Mouse (Mus musculus): Measurements from ENCODE around the gene Olfr1380. TPM values are rescaled to one million over a fixed set of nuclear protein-coding genes. Genes with fewer than 3 reads are reported as not detected.

Olfr1380 gene
- polyA plus RNA-seq (2015; fragmentation: Nextera tagmentation; extraction: Ambion mirVana) = not detected in 2 replicates

GRCm38 (mm10) chr11:49556578-49556977 is at the start of gene Olfr1380:
Olfr1380 (plus strand) TSS chr11:49556878.

GRCm38 (mm10) chr11:49519348-49519747 is 37.3 kb upstream of the Olfr1380 start, which contains the start of gene Olfr1383:
Olfr1383 (plus strand) TSS chr11:49519648.

GRCm38 (mm10) chr11:49527947-49528346 is 28.7 kb upstream of the Olfr1380 start, which contains the start of gene Olfr1382:
Olfr1382 (plus strand) TSS chr11:49528247.

GRCm38 (mm10) chr11:49543149-49543548 is 13.5 kb upstream of the Olfr1380 start, which contains the start of gene Olfr1381:
Olfr1381 (plus strand) TSS chr11:49543449.

GRCm38 (mm10) chr11:49608938-49609867 is 52.5 kb downstream of the Olfr1380 start, which contains the start of gene Flt4:
Flt4 (plus strand) TSS chr11:49609263.

Other genes with a start within 250 kb of the Olfr1380 start
- not detected in 2 replicates for gene Olfr1391, start 234.1 kb upstream of the Olfr1380 start, polyA plus RNA-seq (2015; fragmentation: Nextera tagmentation; extraction: Ambion mirVana)
- not detected in 2 replicates for gene Olfr1390, start 221.7 kb upstream of the Olfr1380 start, polyA plus RNA-seq (2015; fragmentation: Nextera tagmentation; extraction: Ambion mirVana)
- not detected in 2 replicates for gene Olfr1389, start 133.8 kb upstream of the Olfr1380 start, polyA plus RNA-seq (2015; fragmentation: Nextera tagmentation; extraction: Ambion mirVana)
- 0.04 TPM in 1 of 2 replicates, not detected in the other for gene Olfr1388, start 120.3 kb upstream of the Olfr1380 start, polyA plus RNA-seq (2015; fragmentation: Nextera tagmentation; extraction: Ambion mirVana)
- gene Olfr1387, start 101.5 kb upstream of the Olfr1380 start, polyA plus RNA-seq (2015; fragmentation: Nextera tagmentation; extraction: Ambion mirVana) = not detected in 2 replicates
- not detected in 2 replicates for gene Olfr1386, start 91.8 kb upstream of the Olfr1380 start, polyA plus RNA-seq (2015; fragmentation: Nextera tagmentation; extraction: Ambion mirVana)
- gene Olfr1385, start 67.8 kb upstream of the Olfr1380 start, polyA plus RNA-seq (2015; fragmentation: Nextera tagmentation; extraction: Ambion mirVana) = not detected in 2 replicates
- not detected in 2 replicates for gene Olfr1384, start 50.2 kb upstream of the Olfr1380 start, polyA plus RNA-seq (2015; fragmentation: Nextera tagmentation; extraction: Ambion mirVana)
- not detected in 2 replicates for gene Olfr1383, start 37.2 kb upstream of the Olfr1380 start, polyA plus RNA-seq (2015; fragmentation: Nextera tagmentation; extraction: Ambion mirVana)
- gene Olfr1382, start 28.6 kb upstream of the Olfr1380 start, polyA plus RNA-seq (2015; fragmentation: Nextera tagmentation; extraction: Ambion mirVana) = not detected in 2 replicates
- not detected in 2 replicates for gene Olfr1381, start 13.4 kb upstream of the Olfr1380 start, polyA plus RNA-seq (2015; fragmentation: Nextera tagmentation; extraction: Ambion mirVana)
- gene Flt4, start 52.4 kb downstream of the Olfr1380 start, polyA plus RNA-seq (2015; fragmentation: Nextera tagmentation; extraction: Ambion mirVana) = 3.2 and 4.3 TPM in 2 replicates
- gene Scgb3a1, start 106.7 kb downstream of the Olfr1380 start, polyA plus RNA-seq (2015; fragmentation: Nextera tagmentation; extraction: Ambion mirVana) = 0.28 TPM in 1 of 2 replicates, not detected in the other
- 35.8 and 36.3 TPM in 2 replicates for gene Cnot6, start 155.8 kb downstream of the Olfr1380 start, polyA plus RNA-seq (2015; fragmentation: Nextera tagmentation; extraction: Ambion mirVana)
- gene Gfpt2, start 237.3 kb downstream of the Olfr1380 start, polyA plus RNA-seq (2015; fragmentation: Nextera tagmentation; extraction: Ambion mirVana) = 1.3 and 1.5 TPM in 2 replicates